Mouse (Mus musculus): ENCODE measurements around the gene Chrne. TPM values are rescaled to one million over a fixed set of nuclear protein-coding genes. Genes with fewer than 3 reads are reported as not detected.

Gene Chrne
- polyA plus RNA-seq, 1 experiment = not detected

DNA sequence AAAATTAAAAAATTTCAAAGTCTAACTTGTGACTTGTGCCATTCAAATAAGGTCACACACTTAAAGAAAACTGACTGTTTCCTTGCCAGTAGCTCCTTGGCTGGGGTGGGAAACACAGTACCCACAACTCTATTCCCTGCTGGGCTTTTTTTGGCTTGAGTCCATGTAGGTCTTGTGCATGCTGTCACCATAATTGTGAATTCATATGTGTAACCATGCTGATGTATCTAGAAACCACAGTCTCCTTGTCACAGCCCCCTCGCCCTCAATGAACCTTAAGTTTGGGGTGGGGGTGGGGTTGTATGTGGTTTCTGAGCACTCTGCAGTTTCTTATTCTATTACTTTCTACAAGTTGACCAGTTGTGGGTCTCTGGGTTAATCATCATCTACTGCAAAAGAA lies 27.3 kb downstream of the Chrne start:
- no peak overlapping the region for H3K27ac ChIP-seq (ENCODE audit: insufficient read depth, low read length)
- H3K36me3 ChIP-seq (ENCODE audit: control insufficient read depth, insufficient read depth, low read length, poor library complexity, severe bottlenecking) = no peaks in the 10 kb centered on the region
- no peak overlapping the region for H3K4me3 ChIP-seq (ENCODE audit: low read depth, low read length)
- no peaks in the 10 kb centered on the region for H3K9me3 ChIP-seq (replicated peaks; ENCODE audit: control insufficient read depth, insufficient read depth, low read length, poor library complexity, severe bottlenecking)
- no peaks in the 10 kb centered on the region for H3K4me1 ChIP-seq (ENCODE audit: control insufficient read depth, insufficient read depth, low read length)
- H3K27me3 ChIP-seq (ENCODE audit: control insufficient read depth, insufficient read depth, low read length, poor library complexity, severe bottlenecking) = no peaks in the 10 kb centered on the region
- TF ChIP-seq EP300 (IDR thresholded peaks at IDR 0.05; ENCODE audit: insufficient read depth, low read depth, low read length) = no peak
- no peak for TF ChIP-seq CTCF (IDR thresholded peaks at IDR 0.05; ENCODE audit: low read depth, low read length)
- no peak for TF ChIP-seq POLR2A (IDR thresholded peaks at IDR 0.05; ENCODE audit: insufficient read depth, low read length)
- no peak overlapping the region for H3K9ac ChIP-seq (ENCODE audit: low read depth, poor library complexity, severe bottlenecking)

DNA sequence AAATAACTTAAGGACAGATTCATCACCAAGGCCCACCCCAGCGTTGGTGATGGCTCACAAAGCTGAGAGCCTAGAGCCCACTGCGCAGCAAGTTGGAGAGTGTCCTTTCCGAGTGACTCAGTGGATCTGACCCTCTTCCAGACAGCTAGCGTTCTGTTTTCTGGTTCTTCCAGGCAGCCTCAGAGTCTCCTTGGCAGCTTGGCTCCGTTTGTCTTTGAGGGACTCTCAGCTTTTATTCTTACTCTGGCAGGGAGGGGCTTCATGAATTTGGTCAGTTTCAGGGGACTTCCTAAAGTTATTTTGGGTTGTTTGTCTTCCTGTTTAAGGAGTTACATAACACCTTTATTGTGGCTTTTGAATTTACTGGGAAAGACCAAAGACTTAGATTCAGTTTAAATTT lies 32.1 kb downstream of the Chrne start:
- H3K27ac ChIP-seq (ENCODE audit: insufficient read depth, low read length) = no peak overlapping the region
- H3K9me3 ChIP-seq (replicated peaks; ENCODE audit: control insufficient read depth, insufficient read depth, low read length, poor library complexity, severe bottlenecking) = no peaks in the 10 kb centered on the region
- no peak for TF ChIP-seq EP300 (IDR thresholded peaks at IDR 0.05; ENCODE audit: insufficient read depth, low read depth, low read length)
- no peak for TF ChIP-seq CTCF (IDR thresholded peaks at IDR 0.05; ENCODE audit: low read depth, low read length)
- TF ChIP-seq POLR2A (IDR thresholded peaks at IDR 0.05; ENCODE audit: insufficient read depth, low read length) = no peak
- H3K27me3 ChIP-seq (ENCODE audit: control insufficient read depth, insufficient read depth, low read length, poor library complexity, severe bottlenecking) = no peaks in the 10 kb centered on the region
- no peaks in the 10 kb centered on the region for H3K4me1 ChIP-seq (ENCODE audit: control insufficient read depth, insufficient read depth, low read length)
- no peaks in the 10 kb centered on the region for H3K36me3 ChIP-seq (ENCODE audit: control insufficient read depth, insufficient read depth, low read length, poor library complexity, severe bottlenecking)
- no peak overlapping the region for H3K4me3 ChIP-seq (ENCODE audit: low read depth, low read length)
- no peak overlapping the region for H3K9ac ChIP-seq (ENCODE audit: low read depth, poor library complexity, severe bottlenecking)

DNA sequence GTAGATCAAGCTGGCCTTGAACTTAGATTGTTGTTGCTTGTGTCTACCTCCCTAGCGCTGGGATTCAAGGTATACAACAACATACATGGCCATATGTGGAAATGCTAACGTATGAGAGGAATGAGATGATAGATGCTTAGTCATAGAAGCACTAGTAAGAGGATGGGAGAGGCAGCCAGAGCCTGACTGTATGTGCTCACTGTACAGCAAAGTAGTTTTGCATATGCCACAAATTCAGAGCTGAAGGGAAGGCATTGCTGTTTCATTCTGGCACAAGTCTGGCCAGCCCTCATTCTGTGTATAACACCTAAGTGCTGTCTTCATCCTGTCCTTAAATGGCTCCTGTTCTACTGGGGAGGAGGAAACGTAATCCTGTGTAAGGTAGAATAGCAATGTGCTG lies 32.8 kb downstream of the Chrne start:
- H3K27me3 ChIP-seq (ENCODE audit: control insufficient read depth, insufficient read depth, low read length, poor library complexity, severe bottlenecking) = no peaks in the 10 kb centered on the region

DNA sequence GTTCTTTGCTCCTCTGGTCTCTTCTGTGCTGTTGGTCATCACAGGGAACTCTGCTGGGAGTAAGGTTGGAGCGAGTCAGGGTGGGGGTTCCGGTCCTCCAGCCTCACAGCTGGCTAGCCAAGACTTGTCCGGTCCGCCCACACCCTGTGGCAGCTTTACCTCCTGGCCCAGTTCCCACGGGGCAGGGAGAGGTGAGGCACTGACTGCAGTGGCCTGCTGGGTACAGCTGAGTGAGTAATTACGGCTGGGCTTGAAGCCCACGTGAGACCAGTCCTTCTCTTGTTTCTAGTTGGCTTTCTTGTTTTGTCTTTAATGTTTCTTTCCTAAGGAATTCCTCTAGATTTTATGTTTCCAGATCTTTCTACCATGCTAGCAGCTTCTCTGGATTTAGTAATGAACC lies 33.6 kb downstream of the Chrne start:
- Histone ChIP-seq H3K27ac (ENCODE audit: insufficient read depth, low read length) (peak overlapping the region; percentile 4; the same call in 1 of the 2 replicates), H3K9me3 (replicated peaks; ENCODE audit: control insufficient read depth, insufficient read depth, low read length, poor library complexity, severe bottlenecking) (no peaks in the 10 kb centered on the region), H3K36me3 (ENCODE audit: control insufficient read depth, insufficient read depth, low read length, poor library complexity, severe bottlenecking) (no peaks in the 10 kb centered on the region), H3K4me1 (ENCODE audit: control insufficient read depth, insufficient read depth, low read length) (no peaks in the 10 kb centered on the region), H3K4me3 (ENCODE audit: low read depth, low read length) (no peak overlapping the region), H3K27me3 (ENCODE audit: control insufficient read depth, insufficient read depth, low read length, poor library complexity, severe bottlenecking) (no peaks in the 10 kb centered on the region), H3K9ac (ENCODE audit: low read depth, poor library complexity, severe bottlenecking) (0 out of 2 replicates have a peak overlapping the region, but pooled peaks have one; percentile 27)
- no peak for TF ChIP-seq CTCF (IDR thresholded peaks at IDR 0.05; ENCODE audit: low read depth, low read length)
- 0 out of 2 replicates have a peak, but pooled peaks have one; percentile 16 for TF ChIP-seq EP300 (IDR thresholded peaks at IDR 0.05; ENCODE audit: insufficient read depth, low read depth, low read length)
- TF ChIP-seq POLR2A (IDR thresholded peaks at IDR 0.05; ENCODE audit: insufficient read depth, low read length) = no peak

More for the DNA sequence above, 32.8 kb downstream of the Chrne start:
- H3K4me1 ChIP-seq (ENCODE audit: control insufficient read depth, insufficient read depth, low read length) = no peaks in the 10 kb centered on the region
- H3K9me3 ChIP-seq (replicated peaks; ENCODE audit: control insufficient read depth, insufficient read depth, low read length, poor library complexity, severe bottlenecking) = no peaks in the 10 kb centered on the region
- H3K9ac ChIP-seq (ENCODE audit: low read depth, poor library complexity, severe bottlenecking) = no peak overlapping the region
- TF ChIP-seq CTCF (IDR thresholded peaks at IDR 0.05; ENCODE audit: low read depth, low read length) (no peak), POLR2A (IDR thresholded peaks at IDR 0.05; ENCODE audit: insufficient read depth, low read length) (no peak), EP300 (IDR thresholded peaks at IDR 0.05; ENCODE audit: insufficient read depth, low read depth, low read length) (no peak)
- H3K36me3 ChIP-seq (ENCODE audit: control insufficient read depth, insufficient read depth, low read length, poor library complexity, severe bottlenecking) = no peaks in the 10 kb centered on the region
- no peak overlapping the region for H3K4me3 ChIP-seq (ENCODE audit: low read depth, low read length)
- H3K27ac ChIP-seq (ENCODE audit: insufficient read depth, low read length) = 0 out of 2 replicates have a peak overlapping the region, but pooled peaks have one; percentile 20

DNA sequence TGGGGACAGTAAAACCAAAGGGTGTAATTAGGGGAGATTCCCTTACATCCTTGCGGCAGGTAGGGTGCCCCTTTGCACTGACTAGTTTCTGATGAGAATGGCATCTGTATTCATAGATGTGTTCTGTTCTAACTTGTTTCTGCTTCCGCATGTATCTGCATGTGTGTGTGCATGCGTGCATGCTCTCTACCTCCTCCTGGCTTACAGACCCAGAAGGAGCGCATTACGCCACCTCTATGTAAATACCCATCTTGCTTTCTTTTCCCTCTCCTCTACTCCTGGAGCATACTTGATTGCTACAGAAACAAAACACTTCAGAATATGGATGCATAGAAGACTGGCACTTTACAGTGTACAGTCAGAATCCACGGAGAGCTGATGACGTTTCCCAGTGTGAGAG lies 35.2 kb downstream of the Chrne start:
- H3K9me3 ChIP-seq (replicated peaks; ENCODE audit: control insufficient read depth, insufficient read depth, low read length, poor library complexity, severe bottlenecking) = no peaks in the 10 kb centered on the region
- H3K4me3 ChIP-seq (ENCODE audit: low read depth, low read length) = no peak overlapping the region
- TF ChIP-seq EP300 (IDR thresholded peaks at IDR 0.05; ENCODE audit: insufficient read depth, low read depth, low read length) (no peak), POLR2A (IDR thresholded peaks at IDR 0.05; ENCODE audit: insufficient read depth, low read length) (no peak), CTCF (IDR thresholded peaks at IDR 0.05; ENCODE audit: low read depth, low read length) (no peak)
- no peaks in the 10 kb centered on the region for H3K27me3 ChIP-seq (ENCODE audit: control insufficient read depth, insufficient read depth, low read length, poor library complexity, severe bottlenecking)
- no peak overlapping the region for H3K9ac ChIP-seq (ENCODE audit: low read depth, poor library complexity, severe bottlenecking)
- no peaks in the 10 kb centered on the region for H3K4me1 ChIP-seq (ENCODE audit: control insufficient read depth, insufficient read depth, low read length)
- no peaks in the 10 kb centered on the region for H3K36me3 ChIP-seq (ENCODE audit: control insufficient read depth, insufficient read depth, low read length, poor library complexity, severe bottlenecking)
- no peak overlapping the region for H3K27ac ChIP-seq (ENCODE audit: insufficient read depth, low read length)

DNA sequence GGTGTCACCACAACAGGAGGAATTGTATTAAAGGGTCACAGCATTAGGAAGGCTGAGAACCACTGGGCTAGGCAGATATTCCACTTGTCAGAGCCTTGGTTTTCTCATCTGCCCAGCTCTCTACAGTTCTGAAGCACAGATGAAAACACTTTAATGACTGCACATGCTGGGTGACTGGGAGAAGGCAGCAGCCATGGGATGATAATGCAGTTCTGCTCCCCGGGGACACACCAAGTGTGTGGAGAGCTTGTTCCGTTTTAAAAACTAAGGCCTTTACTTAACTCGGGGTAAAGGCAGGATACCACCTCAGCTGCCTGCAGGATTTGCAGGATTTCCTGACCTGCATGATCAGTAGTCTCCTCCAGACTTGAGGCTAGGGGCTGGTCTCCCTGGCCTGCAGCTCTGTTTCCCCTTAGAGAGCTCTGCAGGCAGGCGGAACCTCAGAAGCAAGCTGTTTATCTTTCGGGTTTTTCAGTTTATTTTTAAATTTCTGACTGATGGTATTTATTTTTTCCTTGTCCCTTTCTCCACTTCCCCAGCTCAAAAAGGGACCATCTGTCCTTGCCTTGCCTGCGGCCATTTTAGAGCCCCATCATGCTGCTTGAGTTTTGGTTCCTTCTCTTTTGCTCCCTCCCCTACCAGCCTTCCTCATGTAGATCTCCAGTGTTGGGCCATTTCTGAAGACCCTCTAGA lies 35.8 kb downstream of the Chrne start:
- Histone ChIP-seq H3K27me3 (ENCODE audit: control insufficient read depth, insufficient read depth, low read length, poor library complexity, severe bottlenecking) (no peaks in the 10 kb centered on the region), H3K9ac (ENCODE audit: low read depth, poor library complexity, severe bottlenecking) (no peak overlapping the region), H3K4me3 (ENCODE audit: low read depth, low read length) (no peak overlapping the region), H3K9me3 (replicated peaks; ENCODE audit: control insufficient read depth, insufficient read depth, low read length, poor library complexity, severe bottlenecking) (no peaks in the 10 kb centered on the region), H3K36me3 (ENCODE audit: control insufficient read depth, insufficient read depth, low read length, poor library complexity, severe bottlenecking) (no peaks in the 10 kb centered on the region), H3K4me1 (ENCODE audit: control insufficient read depth, insufficient read depth, low read length) (peaks cover under 1% of the 10 kb centered on the region), H3K27ac (ENCODE audit: insufficient read depth, low read length) (no peak overlapping the region)
- no peak for TF ChIP-seq POLR2A (IDR thresholded peaks at IDR 0.05; ENCODE audit: insufficient read depth, low read length)
- TF ChIP-seq EP300 (IDR thresholded peaks at IDR 0.05; ENCODE audit: insufficient read depth, low read depth, low read length) = no peak
- no peak for TF ChIP-seq CTCF (IDR thresholded peaks at IDR 0.05; ENCODE audit: low read depth, low read length)

Measured in ES-Bruce4 (cell line).